17 mouse cellular contexts compared by ENCODE assay signal in genomic region chr13:59434554-59434953, GRCm38 (mm10).
DNase-seq lines count a peak whose midpoint lies in the region; ATAC-seq and TF ChIP-seq lines count a peak whose summit lies in the region.
"Had no signal": no experiment of that assay in that cellular context is flagged by ENCODE, and none has a peak within 500 bp of the region (broad histone marks: within the 10 kb centered on the region; RNA-seq: fewer than 3 reads in every experiment).

No protein-coding gene starts in this region.

- no peak for TF ChIP-seq EP300 in heart, postnatal 0 days (IDR thresholded peaks at IDR 0.05; ENCODE audit: low read depth)

- H3K4me2 ChIP-seq in heart, postnatal 0 days (ENCODE audit: low read depth, low read length): no peak overlapping the region
- H3K4me2 ChIP-seq: liver, embryonic 13.5 days; neural tube, embryonic 15.5 days had no signal

- H3K36me3 ChIP-seq in heart, postnatal 0 days (replicated peaks; ENCODE audit: control insufficient read depth, insufficient read depth, low read length): no peaks in the 10 kb centered on the region
- no peaks in the 10 kb centered on the region for H3K36me3 ChIP-seq in ES-E14 (ENCODE audit: control insufficient read depth, insufficient read depth, low read length, poor library complexity, severe bottlenecking)
- no peaks in the 10 kb centered on the region for H3K36me3 ChIP-seq in small intestine, adult 2 months (ENCODE audit: control insufficient read depth, insufficient read depth, low read length)
- H3K36me3 ChIP-seq: forebrain, embryonic 10.5 days; heart, embryonic 10.5 days; liver, embryonic 13.5 days; neural tube, embryonic 15.5 days had no signal

- DNase-seq in heart, postnatal 0 days (ENCODE audit: low spot score): no peak
- no peak for DNase-seq in heart, postnatal 14 days
- DNase-seq in lung, adult 2 months: no peak
- no peak for DNase-seq in lung, postnatal 10 days
- DNase-seq in ES-E14 (ENCODE audit: low read depth, low spot score): no peak
- no peak for DNase-seq in heart, adult 8-10 months (ENCODE audit: low spot score)
- DNase-seq: adrenal gland, postnatal 14 days; cerebellum, postnatal 25 days; heart, postnatal 4 days; kidney, postnatal 4 days; liver, embryonic 13.5 days; retina, postnatal 1 day; thymus, postnatal 4 days had no signal

- TF ChIP-seq POLR2A in lung, adult 2 months (IDR thresholded peaks at IDR 0.05; ENCODE audit: borderline replicate concordance, extremely low read depth, low read depth, low read length): no peak
- no peak for TF ChIP-seq POLR2A in small intestine, adult 2 months (IDR thresholded peaks at IDR 0.05; ENCODE audit: low read depth, low read length)

- H3K4me1 ChIP-seq in heart, postnatal 0 days (ENCODE audit: control insufficient read depth, insufficient read depth): no peaks in the 10 kb centered on the region
- H3K4me1 ChIP-seq in lung, adult 2 months (ENCODE audit: control insufficient read depth, insufficient read depth, low read length): peaks cover 2% of the 10 kb centered on the region; the same call in 1 of the 2 replicates
- H3K4me1 ChIP-seq in ES-E14 (ENCODE audit: control insufficient read depth in 2 of 2, insufficient read depth in 2 of 2, low read length in 2 of 2, poor library complexity in 1 of 2): no peaks in the 10 kb centered on the region
- no peaks in the 10 kb centered on the region for H3K4me1 ChIP-seq in small intestine, adult 2 months (ENCODE audit: control insufficient read depth, insufficient read depth, insufficient read length, low read length)
- H3K4me1 ChIP-seq: liver, embryonic 13.5 days had no signal

- peak; percentile 20 for TF ChIP-seq CTCF in heart, postnatal 0 days (IDR thresholded peaks at IDR 0.05; ENCODE audit: low read depth)
- TF ChIP-seq CTCF in lung, adult 2 months (IDR thresholded peaks at IDR 0.05; ENCODE audit: insufficient read depth, low read length): peak; percentile 39; the same call in 1 of the 2 replicates
- peak; percentile 30; the same call in 1 of the 2 replicates for TF ChIP-seq CTCF in small intestine, adult 2 months (IDR thresholded peaks at IDR 0.05; ENCODE audit: extremely low read depth, insufficient read length, insufficient replicate concordance, low read depth, low read length)

- no peaks in the 10 kb centered on the region; the same call in 1 of the 2 replicates for H3K9me3 ChIP-seq in heart, postnatal 0 days (replicated peaks; ENCODE audit: control insufficient read depth, low read length)
- H3K9me3 ChIP-seq in ES-E14 (ENCODE audit: control insufficient read depth, insufficient read depth, low read depth, low read length): no peaks in the 10 kb centered on the region
- H3K9me3 ChIP-seq: heart, embryonic 10.5 days; liver, embryonic 13.5 days; neural tube, embryonic 15.5 days had no signal

- no peaks in the 10 kb centered on the region for H3K27me3 ChIP-seq in heart, postnatal 0 days (ENCODE audit: control insufficient read depth, insufficient read depth, low read length)
- no peaks in the 10 kb centered on the region for H3K27me3 ChIP-seq in small intestine, adult 2 months (ENCODE audit: control insufficient read depth, insufficient read depth, low read length)
- H3K27me3 ChIP-seq: liver, embryonic 13.5 days; neural tube, embryonic 15.5 days had no signal

- in situ Hi-C loops in ES-E14 (cut with MboI; ENCODE audit: low sequenced_read_pairs in 2 of 2, unreplicated experiment in 2 of 2): no loop called here

- intact Hi-C loops in heart, postnatal 14 days (cut with DNase I): no loop called here

- H3K4me3 ChIP-seq in heart, postnatal 0 days (ENCODE audit: low read depth, low read length): no peak overlapping the region
- no peak overlapping the region for H3K4me3 ChIP-seq in lung, adult 2 months (replicated peaks; ENCODE audit: extremely low read depth, low read depth, low read length)
- no peak overlapping the region for H3K4me3 ChIP-seq in ES-E14 (ENCODE audit: insufficient read depth in 1 of 2, low read depth in 1 of 2, low read length in 2 of 2, poor library complexity in 1 of 2, severe bottlenecking in 1 of 2)
- H3K4me3 ChIP-seq in small intestine, adult 2 months (ENCODE audit: low read depth, low read length): no peak overlapping the region
- H3K4me3 ChIP-seq: forebrain, embryonic 10.5 days; heart, embryonic 10.5 days; liver, embryonic 13.5 days; neural tube, embryonic 15.5 days had no signal

- no peak overlapping the region for H3K9ac ChIP-seq in heart, postnatal 0 days (replicated peaks; ENCODE audit: low read depth, low read length)
- H3K9ac ChIP-seq in ES-E14 (ENCODE audit: insufficient read depth, low read depth, low read length, poor library complexity, severe bottlenecking): no peak overlapping the region
- H3K9ac ChIP-seq: liver, embryonic 13.5 days; neural tube, embryonic 15.5 days had no signal

- ATAC-seq in heart, postnatal 0 days (ENCODE audit: insufficient read depth, low read depth): no peak

- no peak overlapping the region for H3K27ac ChIP-seq in heart, postnatal 0 days (ENCODE audit: low read depth)
- H3K27ac ChIP-seq in ES-E14 (ENCODE audit: insufficient read depth, low read depth, low read length, poor library complexity, severe bottlenecking): no peak overlapping the region; the same call in 1 of the 2 replicates
- H3K27ac ChIP-seq in small intestine, adult 2 months (ENCODE audit: insufficient read depth, low read depth, low read length): no peak overlapping the region
- H3K27ac ChIP-seq: forebrain, embryonic 10.5 days; heart, embryonic 10.5 days; liver, embryonic 13.5 days; neural tube, embryonic 15.5 days had no signal

- WGBS in heart, postnatal 0 days: 95% methylated on average over 1 of the region's 1 CpGs
- 95% methylated on average over 1 of the region's 1 CpGs for WGBS in lung, adult 2 months
- WGBS in small intestine, adult 2 months: 88% methylated on average over 1 of the region's 1 CpGs

TF ChIP-seq in ES-E14, 5 proteins besides CTCF, POLR2A, EP300 and RAD21:
- TF ChIP-seq ZNF384 (IDR thresholded peaks at IDR 0.05; ENCODE audit: low read depth, low read length) (no peak), ZC3H11A (IDR thresholded peaks at IDR 0.05; ENCODE audit: borderline replicate concordance, low read depth, low read length) (peak; percentile 40; the same call in 1 of the 2 replicates)
